Mouse (Mus musculus) CH12.LX (cell line): ENCODE results near the gene Gm48551. TPM values are rescaled to one million over a fixed set of nuclear protein-coding genes. Genes with fewer than 3 reads are reported as not detected.

Experiments
- DNase-seq: peaks from one replicate; pipeline ENCODE4 v3.0.0-alpha.2; 2013; ENCODE audit errors: extremely low read depth
- H3K27ac ChIP-seq: 2 replicates; pipeline ENCODE4 v1.5.1; 2012; ENCODE audit warnings: low read depth, mild to moderate bottlenecking, control low read depth, moderate library complexity; ENCODE audit not compliant: insufficient read depth
- H3K27me3 ChIP-seq: replicated peaks from 2 replicates; pipeline ENCODE3; 2012; ENCODE audit warnings: inconsistent platforms
- H3K36me3 ChIP-seq, 2 experiments: replicated peaks in 1 of 2; 2 replicates each; pipeline versions ENCODE3 to v1.6.1; 2012; ENCODE audit warnings: inconsistent platforms in 1 of 2, low read length in 1 of 2, mild to moderate bottlenecking in 1 of 2, mixed read lengths in 1 of 2, moderate library complexity in 1 of 2; ENCODE audit not compliant: control insufficient read depth in 1 of 2, insufficient read depth in 1 of 2
- H3K4me1 ChIP-seq, 2 experiments: 2 replicates each; pipeline ENCODE4 v1.6.1; 2012; ENCODE audit warnings: inconsistent platforms in 1 of 2, moderate library complexity in 1 of 2; ENCODE audit not compliant: insufficient read depth in 2 of 2, control insufficient read depth in 1 of 2
- H3K4me2 ChIP-seq: 2 replicates; pipeline ENCODE4 v1.6.1; 2012; ENCODE audit warnings: low read depth, mild to moderate bottlenecking, control low read depth; ENCODE audit not compliant: poor library complexity, insufficient read depth, severe bottlenecking
- H3K4me3 ChIP-seq, 3 experiments: fragments of 150-350 bp in 1 of 3; sonication (generic) in 1 of 3; replicated peaks in 1 of 3; 2 replicates each; pipeline versions ENCODE3 to v1.5.1; 2011 to 2012; ENCODE audit warnings: low read depth in 2 of 3, low read length in 2 of 3, mild to moderate bottlenecking in 2 of 3, moderate library complexity in 2 of 3, control low read depth in 1 of 3, improper control_type of control experiment in 1 of 3, inconsistent platforms in 1 of 3, mixed read lengths in 1 of 3; ENCODE audit not compliant: poor library complexity in 1 of 3
- H3K79me2 ChIP-seq: replicated peaks from 2 replicates; pipeline ENCODE4 v1.6.1; 2012; ENCODE audit warnings: mild to moderate bottlenecking, moderate library complexity; ENCODE audit not compliant: control insufficient read depth, poor library complexity, insufficient read depth, severe bottlenecking; ENCODE audit errors: extremely low read depth
- H3K9ac ChIP-seq: 2 replicates; pipeline ENCODE4 v1.6.1; 2012; ENCODE audit warnings: low read depth, mild to moderate bottlenecking, control low read depth, moderate library complexity; ENCODE audit not compliant: insufficient read depth
- H3K9me3 ChIP-seq: replicated peaks from 2 replicates; pipeline ENCODE3; 2012; ENCODE audit warnings: low read length, inconsistent platforms, mixed read lengths
- BHLHE40 ChIP-seq: IDR thresholded peaks from 2 replicates; pipeline ENCODE4 v1.6.1; 2011; ENCODE audit warnings: mild to moderate bottlenecking, low read depth, low read length, improper control_type of control experiment
- CHD1 ChIP-seq: IDR thresholded peaks from 2 replicates; pipeline ENCODE4 v1.6.1; 2012; ENCODE audit warnings: low read depth, low read length, improper control_type of control experiment, inconsistent platforms
- CHD2 ChIP-seq: IDR thresholded peaks from 2 replicates; pipeline ENCODE4 v1.6.1; 2011; ENCODE audit warnings: low read length, improper control_type of control experiment
- CTCF ChIP-seq, 2 experiments: IDR thresholded peaks in 1 of 2; conservative IDR thresholded peaks in 1 of 2; 2 replicates each; pipeline ENCODE4 v1.5.1; 2011 to 2012; ENCODE audit warnings: low read depth in 2 of 2, low read length in 2 of 2, improper control_type of control experiment in 1 of 2, inconsistent platforms in 1 of 2, mild to moderate bottlenecking in 1 of 2, moderate library complexity in 1 of 2
- E2F4 ChIP-seq: IDR thresholded peaks from 2 replicates; pipeline ENCODE4 v1.6.1; 2011; ENCODE audit warnings: low read depth, low read length, improper control_type of control experiment; ENCODE audit not compliant: insufficient replicate concordance
- ELF1 ChIP-seq: IDR thresholded peaks from 2 replicates; pipeline ENCODE4 v1.6.1; 2014; ENCODE audit warnings: low read depth, mild to moderate bottlenecking, inconsistent platforms, low read length, improper control_type of control experiment
- ETS1 ChIP-seq: conservative IDR thresholded peaks from 2 replicates; pipeline ENCODE4 v1.6.1; 2012; ENCODE audit warnings: low read depth, mild to moderate bottlenecking, inconsistent platforms, low read length, improper control_type of control experiment, moderate library complexity
- GABPA ChIP-seq: IDR thresholded peaks from 2 replicates; pipeline ENCODE4 v1.6.1; 2012; ENCODE audit warnings: low read depth, low read length, improper control_type of control experiment, inconsistent platforms; ENCODE audit not compliant: insufficient replicate concordance
- HCFC1 ChIP-seq: IDR thresholded peaks from 2 replicates; pipeline ENCODE4 v1.6.1; 2012; ENCODE audit warnings: low read depth, mild to moderate bottlenecking, inconsistent platforms, low read length, improper control_type of control experiment
- IRF4 ChIP-seq: IDR thresholded peaks from 2 replicates; pipeline ENCODE4 v1.6.1; 2014; ENCODE audit warnings: low read depth, mild to moderate bottlenecking, inconsistent platforms, low read length, improper control_type of control experiment
- JUN ChIP-seq: IDR thresholded peaks from 2 replicates; pipeline ENCODE4 v1.6.1; 2011; ENCODE audit warnings: low read depth, mild to moderate bottlenecking, low read length, improper control_type of control experiment, moderate library complexity; ENCODE audit not compliant: insufficient read depth
- MAX ChIP-seq: IDR thresholded peaks from 2 replicates; pipeline ENCODE4 v1.6.1; 2011; ENCODE audit warnings: low read length, improper control_type of control experiment
- MAZ ChIP-seq: IDR thresholded peaks from 2 replicates; pipeline ENCODE4 v1.6.1; 2012; ENCODE audit warnings: low read depth, mild to moderate bottlenecking, inconsistent platforms, low read length, improper control_type of control experiment, moderate library complexity
- MXI1 ChIP-seq: IDR thresholded peaks from 2 replicates; pipeline ENCODE4 v1.6.1; 2011; ENCODE audit warnings: mild to moderate bottlenecking, low read depth, low read length, improper control_type of control experiment
- MYC ChIP-seq: IDR thresholded peaks from 2 replicates; pipeline ENCODE4 v1.6.1; 2011; ENCODE audit warnings: low read depth, mild to moderate bottlenecking, improper control_type of control experiment, low read length
- NELFE ChIP-seq: IDR thresholded peaks from 2 replicates; pipeline ENCODE4 v1.6.1; 2011; ENCODE audit warnings: low read depth, low read length, improper control_type of control experiment
- NRF1 ChIP-seq: IDR thresholded peaks from 2 replicates; pipeline ENCODE4 v1.6.1; 2014; ENCODE audit warnings: low read depth, mild to moderate bottlenecking, inconsistent platforms, low read length, improper control_type of control experiment, moderate library complexity
- PAX5 ChIP-seq: IDR thresholded peaks from 2 replicates; pipeline ENCODE4 v1.6.1; 2012; ENCODE audit warnings: low read length, inconsistent platforms, mixed read lengths
- POLR2AphosphoS2 ChIP-seq: IDR thresholded peaks from 2 replicates; pipeline ENCODE4 v1.6.1; 2011; ENCODE audit warnings: low read depth, low read length, improper control_type of control experiment
- RAD21 ChIP-seq: IDR thresholded peaks from 2 replicates; pipeline ENCODE4 v1.6.1; 2011; ENCODE audit warnings: low read depth, mild to moderate bottlenecking, low read length, improper control_type of control experiment, moderate library complexity
- SIN3A ChIP-seq: IDR thresholded peaks from 2 replicates; pipeline ENCODE4 v1.6.1; 2012; ENCODE audit warnings: low read length, improper control_type of control experiment, inconsistent platforms
- SMC3 ChIP-seq: IDR thresholded peaks from 2 replicates; pipeline ENCODE4 v1.6.1; 2011; ENCODE audit warnings: low read depth, low read length, improper control_type of control experiment
- TBP ChIP-seq: conservative IDR thresholded peaks from 2 replicates; pipeline ENCODE4 v1.6.1; 2011; ENCODE audit warnings: low read depth, low read length, improper control_type of control experiment
- TCF12 ChIP-seq: IDR thresholded peaks from 2 replicates; pipeline ENCODE4 v1.6.1; 2014; ENCODE audit warnings: low read depth, mild to moderate bottlenecking, inconsistent platforms, low read length, improper control_type of control experiment
- UBTF ChIP-seq: IDR thresholded peaks from 2 replicates; pipeline ENCODE4 v1.6.1; 2012; ENCODE audit warnings: low read depth, mild to moderate bottlenecking, inconsistent platforms, low read length, improper control_type of control experiment, moderate library complexity
- USF1 ChIP-seq: IDR thresholded peaks from 2 replicates; pipeline ENCODE4 v1.6.1; 2014; ENCODE audit warnings: low read depth, mild to moderate bottlenecking, inconsistent platforms, low read length, improper control_type of control experiment
- USF2 ChIP-seq: conservative IDR thresholded peaks from 2 replicates; pipeline ENCODE4 v1.6.1; 2011; ENCODE audit warnings: low read depth, low read length, improper control_type of control experiment
- ZC3H11A ChIP-seq: IDR thresholded peaks from 2 replicates; pipeline ENCODE4 v1.6.1; 2012; ENCODE audit warnings: low read depth, mild to moderate bottlenecking, inconsistent platforms, low read length, improper control_type of control experiment
- ZKSCAN1 ChIP-seq: IDR thresholded peaks from 2 replicates; pipeline ENCODE4 v1.6.1; 2012; ENCODE audit warnings: low read depth, inconsistent platforms, low read length, improper control_type of control experiment, borderline replicate concordance
- ZNF384 ChIP-seq: IDR thresholded peaks from 2 replicates; pipeline ENCODE4 v1.6.1; 2012; ENCODE audit warnings: low read depth, low read length, improper control_type of control experiment, inconsistent platforms
- dilution Hi-C: fragments of 300-500 bp; cut with MboI; formaldehyde crosslinking; loops from 2 replicates; pipeline ENCODE4 v1.14.3; 2020; ENCODE audit warnings: low sequenced_read_pairs; ENCODE audit not compliant: extremely low pct_unique_long_range_greater_than_20kb, extremely low pct_ligation_motif_present
- in situ Hi-C: fragments of 300-500 bp; cut with MboI; formaldehyde crosslinking; loops from 3 replicates; pipeline ENCODE4 v1.14.3; 2019; ENCODE audit warnings: low sequenced_read_pairs, low pct_ligation_motif_present, low pct_unique_long_range_greater_than_20kb, mixed read lengths
- polyA plus RNA-seq: library from polyadenylated mRNA; unstranded; fragments of >175 nt; gene quantifications from 2 replicates; pipeline ENCODE4 v1.2.1, GENCODE M21; 2012; ENCODE audit warnings: low read depth; ENCODE audit not compliant: insufficient read length
- total RNA-seq, 2 experiments: library from RNA; depleted of rRNA; stranded (reverse); fragments of 300-350 nt in 1 of 2; fragments of >200 nt in 1 of 2; gene quantifications; 2 replicates each; pipeline ENCODE4 v1.2.3; 2012 to 2014

Gm48551 gene
- total and polyA plus RNA-seq, 3 experiments: 1.0 to 3.4 (median 1.2) TPM

DNA sequence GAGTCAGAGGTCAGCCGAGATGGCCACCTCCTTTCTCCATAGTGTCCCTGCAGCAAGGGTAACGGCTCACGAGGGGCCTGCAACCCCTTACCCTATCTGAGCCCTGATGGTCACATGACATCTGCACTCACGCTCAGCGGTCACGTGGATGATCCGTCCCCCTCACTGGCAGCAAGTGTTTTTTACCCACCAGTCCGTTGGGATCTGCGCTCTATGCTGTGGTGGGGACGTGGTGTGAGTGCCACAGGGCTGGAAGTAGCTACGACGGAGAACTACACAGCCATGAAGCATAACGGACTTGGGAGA is 24.1 kb downstream of the Gm48551 start:
- Histone ChIP-seq H3K27ac (no peak overlapping the region), H3K4me2 (no peak overlapping the region), H3K27me3 (no peaks in the 10 kb centered on the region)
- in situ Hi-C loops: loop anchor here (5.0 kb wide), 1 partner anchor 34 kb away; no protein-coding TSS in a partner anchor
- no peak for DNase-seq
- TF ChIP-seq TCF12 (no peak), SIN3A (no peak), POLR2AphosphoS2 (no peak), ELF1 (no peak), E2F4 (no peak), GABPA (no peak), CHD2 (no peak), ZKSCAN1 (no peak), CHD1 (no peak), MAZ (no peak), ETS1 (no peak), ZNF384 (no peak), MXI1 (no peak), MYC (no peak), JUN (no peak), RAD21 (no peak), CTCF (conservative IDR thresholded peaks at IDR 0.05 in 1 of 2, IDR thresholded peaks at IDR 0.05 in 1 of 2; ENCODE audit: low read depth in 2 of 2, low read length in 2 of 2) (no peak)
- TF ChIP-seq, all 38 proteins: peak for 0
- H3K9ac ChIP-seq: no peak overlapping the region
- H3K4me1 ChIP-seq: peaks cover 56 to 77% of the 10 kb centered on the region in 2 experiments
- H3K4me3 ChIP-seq: no peak overlapping the region
- H3K79me2 ChIP-seq: no peaks in the 10 kb centered on the region
- no peaks in the 10 kb centered on the region for H3K9me3 ChIP-seq
- H3K36me3 ChIP-seq: peaks cover 50 to 61% of the 10 kb centered on the region in 2 experiments
- dilution Hi-C loops: no loop called here

DNA sequence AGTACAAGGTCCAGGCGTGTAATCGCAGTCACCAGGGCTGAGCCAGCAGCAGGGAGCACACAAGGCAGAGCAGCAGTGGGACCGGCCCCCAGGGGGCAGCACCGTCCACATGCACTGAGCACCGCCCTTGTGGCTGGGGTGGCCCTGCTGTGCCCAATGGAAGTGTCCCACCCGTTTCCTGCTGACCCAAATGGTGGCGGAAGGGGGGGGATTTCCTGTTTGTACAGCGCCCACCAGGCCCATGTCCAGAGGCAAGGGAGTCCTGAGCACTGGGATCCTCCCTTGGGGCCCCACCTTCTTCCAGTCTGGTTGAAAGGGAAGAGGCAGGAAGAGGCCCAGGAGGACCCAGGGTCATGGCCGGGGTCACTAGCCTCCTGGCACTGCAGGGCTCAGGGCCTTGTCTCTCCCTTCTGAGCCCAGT is 24.6 kb downstream of the Gm48551 start:
- Histone ChIP-seq H3K9me3 (no peaks in the 10 kb centered on the region), H3K79me2 (0 out of 2 replicates have a peak, but pooled peaks cover under 1% of the 10 kb centered on the region), H3K36me3 (peaks cover 50 to 63% of the 10 kb centered on the region in 2 experiments), H3K27me3 (no peaks in the 10 kb centered on the region), H3K4me3 (peak overlapping the region in 1 of 3 experiments; percentile 3), H3K9ac (no peak overlapping the region), H3K27ac (no peak overlapping the region), H3K4me1 (peaks cover 60 to 79% of the 10 kb centered on the region in 2 experiments), H3K4me2 (no peak overlapping the region)
- dilution Hi-C loops: no loop called here
- in situ Hi-C loops: loop anchor here (5.0 kb wide), 1 partner anchor 33 kb away; no protein-coding TSS in a partner anchor
- DNase-seq: peak; percentile 83
- TF ChIP-seq TBP (no peak), NELFE (no peak), E2F4 (no peak), ETS1 (no peak), ELF1 (0 out of 2 replicates have a peak, but pooled peaks have one; percentile 50), IRF4 (no peak), ZC3H11A (no peak), HCFC1 (no peak), CTCF (conservative IDR thresholded peaks at IDR 0.05 in 1 of 2, IDR thresholded peaks at IDR 0.05 in 1 of 2; ENCODE audit: low read depth in 2 of 2, low read length in 2 of 2) (peak; percentile 60 to 85), ZNF384 (no peak), NRF1 (no peak), MAX (0 out of 2 replicates have a peak, but pooled peaks have one; percentile 29), BHLHE40 (no peak), GABPA (no peak), PAX5 (no peak), TCF12 (0 out of 2 replicates have a peak, but pooled peaks have one; percentile 4), UBTF (no peak), SMC3 (peak; percentile 82), USF2 (no peak), USF1 (no peak), MAZ (peak; percentile 53; the same call in 1 of the 2 replicates), RAD21 (peak; percentile 54), JUN (no peak), POLR2AphosphoS2 (no peak)
